Mouse (Mus musculus) kidney, embryonic 16.5 days (tissue): Measurements from ENCODE around the gene Rack1. TPM values are rescaled to one million over a fixed set of nuclear protein-coding genes. Genes with fewer than 3 reads are reported as not detected.

ENCODE experiments used
- ATAC-seq: fragments of 200-750 bp; cut with Nextera tagmentation; 2 replicates; pipeline ENCODE4 v1.8.0; 2017; ENCODE audit warnings: moderate TSS enrichment; ENCODE audit not compliant: low FRiP score, low TSS enrichment
- H3K27ac ChIP-seq: fragments of 300-500 bp; sonication (generic); 2 replicates; pipeline ENCODE4 v1.5.1; 2014; ENCODE audit warnings: low read length
- H3K27me3 ChIP-seq: fragments of 300-500 bp; sonication (generic); 2 replicates; pipeline ENCODE4 v1.6.1; 2014; ENCODE audit warnings: low read length, control low read depth, mixed read lengths; ENCODE audit not compliant: insufficient read depth
- H3K36me3 ChIP-seq: fragments of 300-500 bp; sonication (generic); 2 replicates; pipeline ENCODE4 v1.6.1; 2014; ENCODE audit warnings: low read length, control low read depth, mixed read lengths; ENCODE audit not compliant: insufficient read depth
- H3K4me1 ChIP-seq: fragments of 300-500 bp; sonication (generic); 2 replicates; pipeline ENCODE4 v1.6.1; 2014; ENCODE audit warnings: low read length, control low read depth, mixed read lengths; ENCODE audit not compliant: insufficient read depth
- H3K4me2 ChIP-seq: fragments of 300-500 bp; sonication (generic); replicated peaks from 2 replicates; pipeline ENCODE4 v1.6.1; 2014; ENCODE audit warnings: low read depth, low read length
- H3K4me3 ChIP-seq: fragments of 300-500 bp; sonication (generic); 2 replicates; pipeline ENCODE4 v1.5.1; 2014; ENCODE audit warnings: mild to moderate bottlenecking, low read length
- H3K9ac ChIP-seq: fragments of 300-500 bp; sonication (generic); replicated peaks from 2 replicates; pipeline ENCODE4 v1.6.1; 2014; ENCODE audit warnings: low read length
- H3K9me3 ChIP-seq: fragments of 300-500 bp; sonication (generic); 2 replicates; pipeline ENCODE4 v1.6.1; 2016; ENCODE audit warnings: low read length, control low read depth
- WGBS: fragments of 180-500 bp; shearing (Covaris S2); extraction: QIAGEN DNeasy Blood & Tissue Kit; methylation state at CpG from one replicate; pipeline ENCODE4 v1.1.7; 2014; 5-methylcytosine and 5-hydroxymethylcytosine counted together
- polyA plus RNA-seq: library from polyadenylated mRNA; unstranded; fragments of >200 nt; fragmentation: Nextera tagmentation; extraction: Ambion mirVana; gene quantifications from 2 replicates; pipeline ENCODE4 v1.2.1, GENCODE M21; 2015

Gene Rack1
- polyA plus RNA-seq, 1 experiment from 2014 or later: 712 TPM

GRCm38 (mm10) chr11:48836990-48837309 lies 36.8 kb downstream of the Rack1 start:
- Histone ChIP-seq H3K4me1 (peaks cover 15% of the 10 kb centered on the region), H3K9ac (peak overlapping the region; percentile 76), H3K27ac (no peak overlapping the region), H3K36me3 (no peaks in the 10 kb centered on the region), H3K4me3 (peak overlapping the region; percentile 83), H3K4me2 (peak overlapping the region; percentile 72), H3K9me3 (no peaks in the 10 kb centered on the region), H3K27me3 (0 out of 2 replicates have a peak, but pooled peaks cover 3% of the 10 kb centered on the region)
- WGBS: 8% methylated on average over 11 of the region's 11 CpGs
- peak; percentile 5 for ATAC-seq

GRCm38 (mm10) chr11:48837310-48838180 lies 37.4 kb downstream of the Rack1 start:
- Histone ChIP-seq H3K36me3 (no peaks in the 10 kb centered on the region), H3K4me3 (peak overlapping the region; percentile 83), H3K4me2 (peak overlapping the region; percentile 72), H3K9me3 (no peaks in the 10 kb centered on the region), H3K27ac (peak overlapping the region; percentile 54), H3K9ac (peak overlapping the region; percentile 76), H3K27me3 (0 out of 2 replicates have a peak, but pooled peaks cover 3% of the 10 kb centered on the region), H3K4me1 (peaks cover 15% of the 10 kb centered on the region)
- ATAC-seq: peak; percentile 56
- WGBS: under 1% methylated on average over 77 of the region's 77 CpGs

DNA sequence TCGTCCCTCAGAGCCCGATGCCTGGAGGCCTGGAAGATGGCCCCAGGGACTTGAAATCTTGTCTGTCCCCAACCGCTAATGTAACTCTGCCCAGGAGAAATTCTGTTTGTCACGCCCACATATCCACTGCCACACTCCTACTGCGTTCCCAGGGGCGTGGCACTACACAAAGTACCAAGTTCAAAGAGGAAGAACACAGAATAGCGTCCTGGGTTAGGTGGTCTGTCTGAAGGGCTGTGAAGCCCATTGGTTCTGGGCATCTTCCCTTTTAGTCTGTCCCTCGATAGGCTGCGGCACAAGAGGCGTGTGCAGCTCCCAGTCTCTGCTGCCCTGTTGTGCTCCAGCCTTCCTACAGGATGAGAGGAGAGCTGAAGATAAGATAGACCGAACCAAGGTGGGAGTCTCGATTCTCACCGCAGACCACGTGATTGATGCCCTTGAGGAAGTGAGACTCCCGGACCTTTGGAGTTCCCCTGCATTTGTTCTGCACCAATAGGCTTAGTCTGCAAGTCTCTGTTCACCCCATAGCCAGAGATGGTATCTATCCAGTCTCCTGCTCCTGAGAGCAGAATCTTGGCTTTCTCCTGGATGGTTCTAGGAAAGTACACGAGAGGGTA lies 38.2 kb downstream of the Rack1 start:
- Histone ChIP-seq H3K4me2 (peak overlapping the region; percentile 72), H3K9me3 (no peaks in the 10 kb centered on the region), H3K4me3 (peak overlapping the region; percentile 83), H3K36me3 (no peaks in the 10 kb centered on the region), H3K27me3 (0 out of 2 replicates have a peak, but pooled peaks cover 3% of the 10 kb centered on the region), H3K4me1 (peaks cover 15% of the 10 kb centered on the region), H3K27ac (peak overlapping the region; percentile 54; the same call in 1 of the 2 replicates), H3K9ac (peak overlapping the region; percentile 76)
- peak; percentile 47 for ATAC-seq
- under 1% methylated on average over 16 of the region's 16 CpGs for WGBS

- Histone ChIP-seq H3K4me1 (peaks cover 15% of the 10 kb centered on the region), H3K36me3 (no peaks in the 10 kb centered on the region), H3K27me3 (0 out of 2 replicates have a peak, but pooled peaks cover 3% of the 10 kb centered on the region), H3K9me3 (no peaks in the 10 kb centered on the region), H3K9ac (peak overlapping the region; percentile 76; the same call in 1 of the 2 replicates), H3K27ac (no peak overlapping the region), H3K4me2 (peak overlapping the region; percentile 72), H3K4me3 (peak overlapping the region; percentile 83; the same call in 1 of the 2 replicates)
- WGBS: 77% methylated on average over 10 of the region's 10 CpGs
- no peak for ATAC-seq
These were observed 38.9 kb downstream of the Rack1 start for GRCm38 (mm10) chr11:48838879-48839680.

DNA sequence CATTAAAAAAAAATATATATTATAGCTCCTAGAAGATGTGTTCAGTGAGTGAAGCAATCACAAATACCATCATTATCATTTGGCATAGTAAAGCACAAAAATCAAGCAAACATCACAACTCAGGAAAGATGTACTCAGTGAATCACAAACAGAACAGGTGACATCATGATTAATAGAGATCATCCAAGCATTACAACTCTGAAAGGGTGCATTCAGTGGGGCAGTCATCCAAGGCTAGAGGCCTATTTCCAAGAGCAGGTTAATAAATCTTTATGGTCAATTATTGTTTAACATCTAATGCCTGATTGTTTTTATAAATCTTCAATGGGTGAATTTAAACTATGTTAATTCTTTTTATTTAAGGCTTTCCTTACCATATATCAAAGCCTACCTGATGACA lies 40.7 kb downstream of the Rack1 start:
- Histone ChIP-seq H3K27ac (no peak overlapping the region), H3K27me3 (0 out of 2 replicates have a peak, but pooled peaks cover 3% of the 10 kb centered on the region), H3K9ac (no peak overlapping the region), H3K36me3 (no peaks in the 10 kb centered on the region), H3K4me3 (no peak overlapping the region), H3K9me3 (no peaks in the 10 kb centered on the region), H3K4me2 (no peak overlapping the region), H3K4me1 (peaks cover 15% of the 10 kb centered on the region)
- no peak for ATAC-seq

- Histone ChIP-seq H3K4me3 (no peak overlapping the region), H3K4me1 (peaks cover 15% of the 10 kb centered on the region), H3K27me3 (0 out of 2 replicates have a peak, but pooled peaks cover 2% of the 10 kb centered on the region), H3K36me3 (no peaks in the 10 kb centered on the region), H3K9me3 (no peaks in the 10 kb centered on the region), H3K4me2 (no peak overlapping the region), H3K9ac (no peak overlapping the region), H3K27ac (no peak overlapping the region)
- WGBS: 63% methylated on average over 5 of the region's 5 CpGs
- no peak for ATAC-seq
These were observed 41.1 kb downstream of the Rack1 start for GRCm38 (mm10) chr11:48841213-48841612.

DNA sequence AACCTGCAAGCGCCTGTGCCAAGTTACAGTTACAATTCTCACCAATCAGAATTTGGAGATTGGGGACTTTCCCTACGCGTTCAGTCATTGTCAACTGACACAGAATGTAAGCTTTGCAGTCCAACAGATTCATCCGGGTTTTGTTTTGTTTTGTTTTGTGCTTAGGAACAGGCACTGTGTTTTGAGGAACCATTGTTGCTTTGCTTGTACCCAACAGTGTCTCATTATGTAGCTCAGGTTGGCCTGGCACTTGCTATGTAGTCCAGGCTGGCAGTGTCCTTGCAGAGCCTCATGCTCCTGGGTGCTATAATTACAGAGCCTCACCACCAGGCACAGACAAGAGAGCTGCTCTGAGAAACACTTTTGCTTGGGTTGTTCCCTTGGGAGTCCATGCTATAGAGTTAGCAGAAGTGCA lies 42.3 kb downstream of the Rack1 start:
- WGBS: 82% methylated on average over 4 of the region's 4 CpGs
- Histone ChIP-seq H3K4me1 (peaks cover 10% of the 10 kb centered on the region), H3K4me3 (no peak overlapping the region), H3K9ac (no peak overlapping the region), H3K27ac (peak overlapping the region; percentile 31; the same call in 1 of the 2 replicates), H3K4me2 (no peak overlapping the region), H3K9me3 (no peaks in the 10 kb centered on the region), H3K27me3 (no peaks in the 10 kb centered on the region), H3K36me3 (no peaks in the 10 kb centered on the region)
- no peak for ATAC-seq

- H3K27me3 ChIP-seq: no peaks in the 10 kb centered on the region
- no peak overlapping the region for H3K4me3 ChIP-seq
- no peak for ATAC-seq
- WGBS: 77% methylated on average over 11 of the region's 11 CpGs
- H3K36me3 ChIP-seq: no peaks in the 10 kb centered on the region
- H3K4me2 ChIP-seq: no peak overlapping the region
- peaks cover 10% of the 10 kb centered on the region for H3K4me1 ChIP-seq
- H3K9ac ChIP-seq: no peak overlapping the region
- no peaks in the 10 kb centered on the region for H3K9me3 ChIP-seq
- peak overlapping the region; percentile 31; the same call in 1 of the 2 replicates for H3K27ac ChIP-seq
These were observed 43.1 kb downstream of the Rack1 start for GRCm38 (mm10) chr11:48843202-48843601.

- Histone ChIP-seq H3K4me2 (no peak overlapping the region), H3K27me3 (peaks cover 6% of the 10 kb centered on the region; the same call in 1 of the 2 replicates), H3K4me3 (no peak overlapping the region), H3K36me3 (no peaks in the 10 kb centered on the region), H3K27ac (no peak overlapping the region), H3K9ac (no peak overlapping the region), H3K9me3 (no peaks in the 10 kb centered on the region), H3K4me1 (0 out of 2 replicates have a peak, but pooled peaks cover 4% of the 10 kb centered on the region)
- 55% methylated on average over 6 of the region's 6 CpGs for WGBS
- ATAC-seq: no peak
These were observed 44.2 kb downstream of the Rack1 start for GRCm38 (mm10) chr11:48844309-48844708.
